Mouse (Mus musculus) megakaryocyte, embryonic 14.5 days (primary cell): ENCODE data around the gene Pfkm.

Source experiments
- FLI1 ChIP-seq: IDR thresholded peaks from 2 replicates; pipeline ENCODE4 v1.6.1; 2012; ENCODE audit warnings: low read length, inconsistent platforms, mixed read lengths
- GATA1 ChIP-seq: IDR thresholded peaks from 3 replicates; pipeline ENCODE4 v1.6.1; 2012; ENCODE audit warnings: mixed read lengths, low read length, inconsistent platforms, borderline replicate concordance

- TF ChIP-seq GATA1 = no peak
- no peak for TF ChIP-seq FLI1
Observed at GRCm38 (mm10) chr15:98145559-98146181, 53.3 kb downstream of the Pfkm start.
